Mouse (Mus musculus): ENCODE results near the gene Vps37c. TPM values are rescaled to one million over a fixed set of nuclear protein-coding genes. Genes with fewer than 3 reads are reported as not detected.

The Vps37c gene
- total RNA-seq, 1 experiment from 2014 or later = 33.6 TPM

- no peak for DNase-seq
Measured at GRCm38 (mm10) chr19:10689470-10690166, 1.1 kb downstream of the Vps37c start.

GRCm38 (mm10) chr19:10690336-10690735 lies 1.8 kb downstream of the Vps37c start:
- DNase-seq = peak; percentile 42

GRCm38 (mm10) chr19:10691121-10691520 lies 2.6 kb downstream of the Vps37c start:
- no peak for DNase-seq

- no peak for DNase-seq
Measured at GRCm38 (mm10) chr19:10691660-10692059, 3.1 kb downstream of the Vps37c start.

- no peak for DNase-seq
Measured at GRCm38 (mm10) chr19:10692361-10692760, 3.8 kb downstream of the Vps37c start.

GRCm38 (mm10) chr19:10693926-10694682 lies 5.6 kb downstream of the Vps37c start:
- DNase-seq = no peak

GRCm38 (mm10) chr19:10695801-10696200 lies 7.3 kb downstream of the Vps37c start:
- DNase-seq = no peak

GRCm38 (mm10) chr19:10698131-10698991 lies 9.8 kb downstream of the Vps37c start:
- no peak for DNase-seq

GRCm38 (mm10) chr19:10699851-10700250 lies 11.3 kb downstream of the Vps37c start:
- DNase-seq = no peak

- no peak for DNase-seq
Measured at GRCm38 (mm10) chr19:10701013-10701726, 12.6 kb downstream of the Vps37c start.

GRCm38 (mm10) chr19:10702125-10702524 lies 13.6 kb downstream of the Vps37c start:
- no peak for DNase-seq

- DNase-seq = no peak
Measured at GRCm38 (mm10) chr19:10703470-10703869, 14.9 kb downstream of the Vps37c start.

GRCm38 (mm10) chr19:10707087-10707875 lies 18.7 kb downstream of the Vps37c start:
- DNase-seq = no peak

- DNase-seq = no peak
Measured at GRCm38 (mm10) chr19:10707881-10708280, 19.3 kb downstream of the Vps37c start.

- DNase-seq = no peak
Measured at GRCm38 (mm10) chr19:10708900-10709299, 20.4 kb downstream of the Vps37c start.

GRCm38 (mm10) chr19:10709360-10710087 lies 21.0 kb downstream of the Vps37c start:
- DNase-seq = peak; percentile 93

GRCm38 (mm10) chr19:10710088-10710511 lies 21.6 kb downstream of the Vps37c start:
- peak; percentile 62 for DNase-seq

- DNase-seq = no peak
Measured at GRCm38 (mm10) chr19:10710751-10711150, 22.2 kb downstream of the Vps37c start.

GRCm38 (mm10) chr19:10712194-10712593 lies 23.7 kb downstream of the Vps37c start:
- no peak for DNase-seq

- no peak for DNase-seq
Measured at GRCm38 (mm10) chr19:10712646-10713045, 24.1 kb downstream of the Vps37c start.

Measured in adrenal gland, postnatal 25 days (tissue).